Mouse (Mus musculus) layer of hippocampus, adult 18-20 months (tissue): Measurements from ENCODE around the gene Fance. TPM values are rescaled to one million over a fixed set of nuclear protein-coding genes. Genes with fewer than 3 reads are reported as not detected.

Source experiments
- DNase-seq, 2 experiments: peaks; one replicate each; pipeline ENCODE4 v3.0.0; 2022; ENCODE audit warnings: low spot score in 2 of 2
- long read RNA-seq: library from polyadenylated mRNA; stranded (forward); transcript quantifications from one replicate; pipeline ENCODE4 v2.0.0, GENCODE M21; 2021
- total RNA-seq, 2 experiments: library from RNA; stranded (reverse); gene quantifications; 2 replicates each; pipeline ENCODE4 v1.2.3; 2021

Gene Fance
- 10 to 100 TPM; 22.8 to 26.0 TPM for total RNA-seq
- long read RNA-seq, partial matches to known transcripts = 3 of 22 reads
- long read RNA-seq, other reads (novel, unspliced or antisense) = 15 of 22 reads

- peak; percentile 89 to 95 for DNase-seq
Measured at GRCm38 (mm10) chr17:28313212-28313879, at the start of gene Fance. Gene Fance (plus strand): TSS chr17:28313519.

DNA sequence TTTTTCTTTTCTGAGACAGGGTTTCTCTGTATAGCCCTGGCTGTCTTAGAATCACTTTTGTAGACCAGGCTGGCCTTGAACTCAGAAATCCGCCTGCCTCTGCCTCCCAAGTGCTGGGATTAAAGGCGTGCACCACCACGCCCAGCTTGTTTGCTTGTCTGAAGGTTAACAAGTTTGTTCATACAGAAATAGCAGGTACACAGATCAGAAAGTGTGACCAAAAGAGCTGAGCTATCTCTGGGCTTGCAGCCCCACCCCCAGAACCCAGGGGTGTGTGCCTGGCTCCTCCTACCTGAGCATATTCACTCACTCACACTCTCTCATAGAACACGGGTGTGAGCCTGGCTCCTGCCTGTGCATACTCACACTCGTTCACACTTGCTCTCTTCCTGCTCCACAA lies 46.1 kb upstream of the Fance start:
- no peak for DNase-seq

GRCm38 (mm10) chr17:28270165-28270564 lies 43.2 kb upstream of the Fance start:
- no peak for DNase-seq

DNA sequence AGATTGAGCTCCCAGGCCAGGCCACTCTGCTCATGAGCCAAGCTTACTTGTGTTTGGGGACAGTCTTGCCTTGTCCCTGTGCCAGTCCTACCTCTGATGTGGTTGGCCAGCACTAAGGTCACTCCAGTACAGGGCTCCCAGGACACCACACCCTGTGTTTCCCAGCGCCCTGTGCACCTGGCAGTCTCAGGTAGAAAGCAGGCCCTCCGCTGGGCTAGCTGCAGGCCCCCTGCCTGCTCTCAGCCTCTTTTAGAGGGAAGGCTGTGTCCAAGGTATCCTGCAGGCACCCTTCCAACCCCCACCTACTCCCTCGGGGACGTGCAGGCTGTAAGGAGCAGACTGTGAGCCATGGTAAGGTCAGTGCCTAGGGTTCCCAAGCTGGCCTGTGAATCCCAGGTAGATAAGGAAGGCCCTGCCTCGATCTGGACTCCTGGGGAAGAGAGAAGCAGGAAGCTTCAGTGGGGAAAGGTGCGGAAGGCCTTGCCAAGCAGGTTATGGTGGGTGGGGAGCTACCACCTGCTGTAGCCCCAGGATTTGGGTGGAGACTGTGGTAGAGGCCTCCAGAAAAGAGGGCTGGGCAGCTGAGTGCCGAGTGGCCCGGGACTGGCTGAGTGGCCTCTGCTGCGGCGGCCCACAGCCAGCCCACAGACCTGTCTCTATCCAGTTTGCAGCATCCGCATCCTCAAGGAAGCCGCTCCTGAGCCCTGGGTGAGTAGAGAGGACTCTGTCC lies 41.6 kb upstream of the Fance start:
- DNase-seq = no peak

GRCm38 (mm10) chr17:28272281-28272680 lies 41.0 kb upstream of the Fance start:
- no peak for DNase-seq

GRCm38 (mm10) chr17:28272837-28273236 lies 40.5 kb upstream of the Fance start:
- no peak for DNase-seq

DNA sequence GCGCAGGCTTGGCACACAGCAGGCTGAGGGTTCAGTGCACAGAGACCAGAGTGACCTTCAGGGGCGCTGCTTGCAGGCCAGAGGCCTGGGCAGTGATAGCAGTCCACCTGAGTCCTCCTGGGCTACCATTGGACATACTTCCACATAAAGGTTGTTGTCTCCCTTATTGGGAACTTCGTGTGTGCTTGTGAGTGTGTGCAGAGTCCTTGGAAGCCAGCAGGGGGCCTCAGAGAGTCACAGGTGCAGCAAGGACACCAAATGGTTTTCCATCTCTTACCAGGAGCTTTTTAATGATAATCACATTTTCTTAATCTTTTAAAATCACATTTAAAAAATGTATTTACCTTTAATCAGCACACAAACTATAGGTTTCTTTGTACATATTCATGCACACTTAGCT lies 38.6 kb upstream of the Fance start:
- DNase-seq = no peak

DNA sequence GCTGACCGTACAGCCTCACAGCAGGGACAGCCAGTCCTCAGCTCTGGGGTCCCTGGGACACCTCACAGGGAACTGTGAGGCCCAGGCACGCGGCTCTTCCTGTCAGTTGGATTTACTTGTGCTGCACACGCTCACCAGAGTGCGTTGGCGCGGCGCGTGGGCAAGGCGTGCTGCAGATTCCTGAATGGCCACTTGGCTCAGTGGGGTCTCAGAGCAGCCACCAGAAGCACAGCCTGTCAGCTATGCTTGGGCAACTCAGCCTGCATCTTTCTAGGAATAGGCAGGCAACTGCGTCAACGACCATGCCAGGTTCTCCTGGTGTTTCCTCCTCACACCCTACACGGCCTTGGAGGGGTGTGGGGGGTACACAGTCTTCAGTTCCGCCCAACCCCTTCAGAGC lies 36.1 kb upstream of the Fance start:
- DNase-seq = no peak

DNA sequence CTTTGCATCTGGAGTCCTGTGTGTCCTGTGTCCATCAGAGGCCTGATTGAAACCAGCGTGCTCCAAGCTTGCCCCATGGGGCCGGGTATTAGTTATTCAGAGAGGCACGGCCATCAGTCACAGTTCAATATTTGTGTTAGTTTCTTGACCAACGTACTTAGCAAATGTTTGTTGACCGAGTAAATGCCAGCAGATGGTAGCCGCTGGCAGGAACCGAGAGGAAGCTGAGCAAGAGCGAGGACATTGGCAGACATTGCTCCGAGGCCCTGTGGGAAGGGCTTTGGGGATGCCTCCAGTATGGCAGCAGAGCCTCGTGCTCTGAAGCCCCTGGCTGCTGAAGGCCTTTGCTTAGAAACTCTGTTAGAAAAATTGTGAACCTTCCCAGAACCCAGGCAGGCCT lies 35.6 kb upstream of the Fance start:
- no peak for DNase-seq

- DNase-seq = no peak
Measured at GRCm38 (mm10) chr17:28278156-28278555, 35.2 kb upstream of the Fance start.

GRCm38 (mm10) chr17:28279236-28279635 lies 34.1 kb upstream of the Fance start:
- DNase-seq = no peak

DNA sequence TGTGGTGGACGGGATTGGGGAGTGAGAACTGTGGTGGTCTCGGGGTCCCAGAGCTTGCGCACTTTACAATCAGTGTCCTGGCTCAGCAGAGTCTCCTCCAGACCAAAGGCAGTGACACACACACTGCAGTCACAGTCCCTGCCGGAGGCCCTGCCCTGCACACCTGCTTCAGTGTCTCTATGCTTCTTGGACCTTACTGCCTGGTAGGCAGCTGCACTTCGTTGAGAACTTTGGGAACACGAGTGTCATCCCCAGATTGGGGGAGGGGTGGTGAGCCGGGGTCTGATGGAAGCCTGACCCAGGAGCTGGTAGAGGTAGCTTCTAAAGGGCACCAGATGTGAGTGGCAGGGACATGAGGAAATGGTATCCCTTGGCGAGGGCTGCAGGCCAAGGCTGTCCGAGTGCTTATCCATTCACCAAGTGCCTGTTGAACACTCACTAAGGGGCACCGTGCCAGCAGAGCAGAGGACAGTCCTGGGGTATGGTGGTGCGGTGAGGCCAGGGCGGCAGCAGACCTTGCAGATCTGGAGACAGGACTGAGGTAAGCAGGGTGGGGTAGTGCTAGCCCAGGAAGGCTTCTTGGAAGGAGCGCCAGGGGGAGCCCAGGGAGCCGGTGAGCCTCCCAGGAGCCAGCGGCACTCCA lies 33.4 kb upstream of the Fance start:
- no peak for DNase-seq

GRCm38 (mm10) chr17:28280423-28280800 lies 32.9 kb upstream of the Fance start:
- no peak for DNase-seq

GRCm38 (mm10) chr17:28280831-28281377 lies 32.4 kb upstream of the Fance start:
- no peak for DNase-seq

- no peak for DNase-seq
Measured at GRCm38 (mm10) chr17:28281866-28282441, 31.4 kb upstream of the Fance start.

DNA sequence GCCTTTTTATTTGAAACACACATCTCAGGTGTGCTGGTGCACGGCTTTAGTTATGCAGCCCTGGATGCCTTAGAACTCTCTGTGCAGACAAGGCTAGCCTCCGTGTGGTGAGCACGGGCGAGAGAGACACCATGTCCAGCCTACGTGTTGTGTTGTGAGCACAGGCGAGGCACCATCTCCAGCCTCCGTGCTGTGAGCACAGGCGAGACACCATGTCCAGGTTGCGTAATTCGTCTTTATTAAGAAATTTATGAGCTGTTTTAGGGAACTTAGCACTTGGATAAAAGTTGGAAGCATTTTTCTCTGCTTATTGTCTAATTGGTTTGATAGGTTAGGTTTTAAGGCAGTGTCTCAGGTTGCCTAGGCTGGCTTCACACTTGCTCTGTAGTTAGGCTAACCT lies 30.1 kb upstream of the Fance start:
- no peak for DNase-seq

DNA sequence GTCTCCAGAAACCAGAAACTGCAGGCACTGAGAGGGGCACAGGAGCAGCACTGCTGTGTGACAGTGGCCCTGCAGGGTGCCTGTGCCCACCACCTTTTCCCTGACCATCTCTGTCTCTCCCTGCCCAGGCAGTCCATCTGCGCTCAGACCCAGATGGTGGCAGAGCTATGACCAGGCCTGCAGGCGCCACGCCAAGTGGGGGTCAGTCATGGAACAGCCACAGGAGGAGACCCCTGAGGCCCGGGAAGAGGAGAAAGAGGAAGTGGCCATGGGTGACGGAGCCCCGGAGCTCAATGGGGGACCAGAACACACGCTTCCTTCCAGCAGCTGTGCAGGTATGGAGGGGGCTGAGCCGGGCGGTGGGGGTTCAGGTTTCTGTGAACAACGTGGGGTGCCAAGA lies 27.2 kb upstream of the Fance start:
- DNase-seq = no peak

GRCm38 (mm10) chr17:28286964-28287363 lies 26.4 kb upstream of the Fance start:
- no peak for DNase-seq

DNA sequence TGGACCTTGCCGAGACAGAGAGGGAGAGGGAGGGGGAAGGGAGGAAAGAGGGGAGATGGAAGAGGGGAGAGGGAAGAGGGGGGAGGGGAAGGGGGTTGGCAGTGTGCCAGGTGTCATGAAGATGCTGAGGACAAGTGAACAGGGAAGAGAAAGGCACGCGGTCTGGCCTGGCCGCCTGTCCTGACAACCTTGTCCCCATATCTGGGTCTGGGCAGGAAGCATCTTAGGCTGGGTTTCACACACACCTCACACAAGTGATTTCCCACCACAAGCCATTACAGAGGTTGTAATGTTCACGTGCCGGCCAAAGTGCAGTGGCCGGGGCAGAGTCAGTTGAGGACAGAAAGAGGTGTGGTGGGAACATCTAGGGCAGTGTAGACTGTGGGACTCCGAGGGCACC lies 25.7 kb upstream of the Fance start:
- DNase-seq = no peak

- DNase-seq = no peak
Measured at GRCm38 (mm10) chr17:28287980-28288379, 25.3 kb upstream of the Fance start.

DNA sequence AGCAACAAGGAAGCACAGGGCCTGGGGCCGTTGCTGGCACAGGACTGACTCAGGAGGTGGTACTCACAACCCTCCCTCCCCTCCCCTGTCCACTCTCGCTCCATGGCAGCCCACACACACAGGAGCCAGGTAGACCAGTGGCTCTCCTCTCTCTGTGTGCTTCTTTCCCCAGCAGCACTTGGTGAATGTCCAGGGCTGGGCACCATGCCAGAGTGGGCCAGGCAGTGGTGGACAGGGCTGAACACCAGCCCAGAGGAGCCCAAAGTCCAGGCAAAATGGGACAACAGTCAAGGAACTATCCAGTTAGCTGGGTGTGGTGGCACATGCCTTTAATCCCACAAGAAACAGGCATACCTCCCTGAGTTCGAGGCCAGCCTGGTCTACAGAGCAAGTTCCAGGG lies 23.1 kb upstream of the Fance start:
- no peak for DNase-seq

DNA sequence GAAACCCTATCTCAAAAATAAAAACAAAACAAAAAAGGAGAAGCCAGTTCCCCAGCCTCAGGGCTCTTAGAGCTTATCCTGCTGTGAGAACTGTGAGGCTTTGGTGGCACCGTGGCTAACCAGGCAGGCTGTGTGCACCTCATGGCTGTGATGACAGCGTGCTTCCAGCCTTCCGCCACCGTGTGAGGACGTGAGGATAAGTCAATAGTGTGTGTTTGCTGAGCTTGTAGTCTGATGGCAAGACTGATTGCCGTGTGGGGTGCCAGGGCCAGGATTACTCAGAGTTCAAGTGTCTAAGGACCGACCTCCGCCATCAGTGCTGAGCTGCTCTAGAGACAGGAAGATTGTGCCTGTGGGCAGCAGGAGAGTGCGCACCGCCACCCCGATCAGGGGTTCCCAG lies 22.6 kb upstream of the Fance start:
- no peak for DNase-seq
